Mouse (Mus musculus): Measurements from ENCODE around the gene Trpc1.

DNA sequence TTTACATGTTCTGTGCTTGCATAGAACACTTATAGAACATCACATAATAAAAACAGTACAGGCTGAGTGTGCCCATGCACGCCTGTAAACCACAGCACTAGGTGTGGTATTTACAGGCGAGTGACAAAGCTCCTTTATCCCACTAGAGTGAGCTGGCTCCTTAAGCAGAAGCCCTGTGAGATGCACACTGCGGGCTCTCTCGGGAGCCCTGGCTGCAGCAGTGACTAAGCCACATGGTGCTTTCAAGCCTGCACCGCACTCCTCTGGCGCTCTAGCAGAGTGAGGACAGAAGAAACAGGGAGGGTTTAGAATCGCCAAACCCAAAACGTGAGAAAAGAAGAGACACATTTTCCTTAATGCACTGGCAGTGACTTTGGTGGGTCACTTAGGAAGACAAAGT lies 37.6 kb downstream of the Trpc1 start:
- no peak for TF ChIP-seq CTCF (IDR thresholded peaks at IDR 0.05; ENCODE audit: low read depth)
- TF ChIP-seq EP300 (IDR thresholded peaks at IDR 0.05; ENCODE audit: low read depth) = no peak
